Comparison of ENCODE assay signal across 21 mouse cellular contexts in the genomic region with DNA sequence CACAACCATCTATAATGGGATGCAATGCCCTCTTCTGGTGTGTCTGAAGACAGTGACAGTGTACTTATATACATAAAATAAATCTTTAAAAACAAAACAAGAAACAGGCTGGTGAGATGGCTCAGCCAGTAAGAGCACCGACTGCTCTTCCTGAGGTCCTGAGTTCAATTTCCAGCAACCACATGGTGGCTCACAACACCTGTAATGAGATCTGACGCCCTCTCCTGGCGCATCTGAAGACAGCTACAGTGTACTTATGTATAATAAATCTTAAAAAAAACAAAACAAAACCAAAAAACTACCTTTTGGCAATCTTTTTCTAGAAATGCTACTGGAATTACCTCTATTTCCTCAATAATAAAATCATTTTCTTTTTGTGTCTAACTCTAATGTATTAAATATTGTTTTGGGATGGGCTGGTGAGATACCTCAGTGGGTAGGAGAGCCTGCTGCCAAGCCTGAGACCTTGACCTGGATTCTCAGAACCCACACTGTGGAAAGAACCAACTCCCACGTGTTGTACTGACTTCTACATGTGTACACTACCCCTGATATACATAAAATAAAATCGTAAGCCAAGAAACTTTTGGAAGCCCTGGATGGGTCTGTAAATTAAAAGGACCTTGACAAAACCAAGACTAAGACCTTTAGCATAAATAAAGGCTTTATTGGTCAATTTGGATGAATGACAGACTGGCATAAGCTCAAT. TPM values are rescaled to one million over a fixed set of nuclear protein-coding genes. Genes with fewer than 3 reads are reported as not detected.
DNase-seq lines count a peak whose midpoint lies in the region; ATAC-seq and TF ChIP-seq lines count a peak whose summit lies in the region.
"Had no signal": no experiment of that assay in that cellular context is flagged by ENCODE, and none has a peak within 500 bp of the region (broad histone marks: within the 10 kb centered on the region; RNA-seq: fewer than 3 reads in every experiment).

No protein-coding gene starts in this region.

- 78% methylated on average over 5 of the region's 5 CpGs for WGBS in liver, embryonic 14.5 days (ENCODE audit: insufficient replicate concordance)

- DNase-seq in adrenal gland, adult 2 months: peak; percentile 50
- DNase-seq in adrenal gland, adult 18-20 months (ENCODE audit: low spot score in 2 of 2): no peak
- DNase-seq in liver, embryonic 14.5 days (ENCODE audit: low read depth in 3 of 3, low spot score in 3 of 3): no peak
- no peak for DNase-seq in liver
- peak; percentile 47 for DNase-seq in ES-CJ7 (ENCODE audit: low read depth, low spot score)
- DNase-seq in adrenal gland, postnatal 36 days: peak; percentile 47 to 51
- no peak for DNase-seq in retina, embryonic 14.5 days (ENCODE audit: low spot score)
- no peak for DNase-seq in spleen, postnatal 36 days (ENCODE audit: low spot score in 2 of 2)
- DNase-seq: cerebellum, adult 18-20 months; gastrocnemius, postnatal 10 days; kidney, postnatal 25 days; liver, postnatal 0 days; retina, postnatal 1 day; thymus, adult 18-20 months had no signal

- H3K4me2 ChIP-seq in liver, embryonic 14.5 days (ENCODE audit: low read depth): no peak overlapping the region
- H3K4me2 ChIP-seq: embryonic facial prominence, embryonic 13.5 days; heart, embryonic 11.5 days; hindbrain, embryonic 15.5 days; midbrain, embryonic 12.5 days had no signal

- TF ChIP-seq CTCF in liver, embryonic 14.5 days (IDR thresholded peaks at IDR 0.05; ENCODE audit: low read depth): 0 out of 2 replicates have a peak, but pooled peaks have one; percentile 18

- H3K4me1 ChIP-seq in liver, embryonic 14.5 days (replicated peaks; ENCODE audit: control insufficient read depth in 2 of 2, insufficient read depth in 2 of 2, low read length in 1 of 2): peaks cover 0 to 12% of the 10 kb centered on the region in 2 experiments; a peak in 2 of 4 replicates

- H3K4me3 ChIP-seq in liver, embryonic 14.5 days (ENCODE audit: insufficient read depth in 1 of 2, low read depth in 2 of 2, low read length in 2 of 2): no peak overlapping the region
- H3K4me3 ChIP-seq: embryonic facial prominence, embryonic 13.5 days; hindbrain, embryonic 15.5 days; midbrain, embryonic 12.5 days had no signal

- peaks cover 11% of the 10 kb centered on the region for H3K36me3 ChIP-seq in liver, embryonic 14.5 days (replicated peaks; ENCODE audit: control insufficient read depth, insufficient read depth, low read depth)

- no peak overlapping the region for H3K9ac ChIP-seq in liver, embryonic 14.5 days (replicated peaks)
- H3K9ac ChIP-seq: embryonic facial prominence, embryonic 13.5 days; hindbrain, embryonic 15.5 days; liver, postnatal 0 days; midbrain, embryonic 12.5 days had no signal

- no peaks in the 10 kb centered on the region for H3K27me3 ChIP-seq in liver, embryonic 14.5 days (ENCODE audit: control insufficient read depth, insufficient read depth, low read length)
- H3K27me3 ChIP-seq: embryonic facial prominence, embryonic 13.5 days; hindbrain, embryonic 15.5 days; midbrain, embryonic 12.5 days had no signal

- no peak overlapping the region for H3K27ac ChIP-seq in liver, embryonic 14.5 days
- H3K27ac ChIP-seq: embryonic facial prominence, embryonic 13.5 days; hindbrain, embryonic 15.5 days; macrophage; midbrain, embryonic 12.5 days had no signal

- no peak for TF ChIP-seq EP300 in liver, embryonic 14.5 days (IDR thresholded peaks at IDR 0.05; ENCODE audit: low read depth)

- no peak for ATAC-seq in liver, embryonic 14.5 days (ENCODE audit: insufficient read depth)
- ATAC-seq: activated CD4-positive, CD25-positive, alpha-beta regulatory T cell, adult 4 months; intestine, postnatal 0 days; liver, postnatal 0 days had no signal

- H3K9me3 ChIP-seq in liver, embryonic 14.5 days (ENCODE audit: control insufficient read depth, low read length): no peaks in the 10 kb centered on the region
- H3K9me3 ChIP-seq: embryonic facial prominence, embryonic 13.5 days; hindbrain, embryonic 15.5 days; midbrain, embryonic 12.5 days had no signal

RNA-seq across cellular contexts. Expression of a gene that starts 3.6 kb away (rescaled TPM):
- total RNA-seq in adrenal gland, adult 2 months (2021): 100 to 1,000 TPM; 160 to 164 TPM
- 42.8 and 63.1 TPM in 2 replicates for polyA plus RNA-seq in adrenal gland, adult 2 months (2012; rRNA removed)
- 100 to 1,000 TPM; 150 to 153 TPM for total RNA-seq in adrenal gland, adult 18-20 months (2021)
- polyA plus RNA-seq in liver, embryonic 14.5 days (2012; rRNA removed): 44.4 and 59.9 TPM in 2 replicates
- polyA plus RNA-seq in liver, embryonic 14.5 days (2014; fragmentation: Nextera tagmentation; extraction: Ambion mirVana): 107 and 108 TPM in 2 replicates
- 100 to 1,000 TPM; 159 to 161 TPM for total RNA-seq in adrenal gland, postnatal 36 days (2021)

RNA-seq across cellular contexts. Expression of a gene that starts 31.7 kb away (rescaled TPM):
- total RNA-seq in adrenal gland, adult 2 months (2021): 10 to 100 TPM; 31.9 to 40.1 TPM
- polyA plus RNA-seq in adrenal gland, adult 2 months (2012; rRNA removed): 32.5 and 51.2 TPM in 2 replicates
- 10 to 100 TPM; 26.5 to 39.9 TPM for total RNA-seq in adrenal gland, adult 18-20 months (2021)
- 2.9 and 3.4 TPM in 2 replicates for polyA plus RNA-seq in liver, embryonic 14.5 days (2012; rRNA removed)
- 1.8 TPM in 2 replicates for polyA plus RNA-seq in liver, embryonic 14.5 days (2014; fragmentation: Nextera tagmentation; extraction: Ambion mirVana)
- total RNA-seq in adrenal gland, postnatal 36 days (2021): 10 to 100 TPM; 31.3 to 49.4 TPM

RNA-seq across cellular contexts. Expression of a gene that starts 56.5 kb away (rescaled TPM):
- 100 to 1,000 TPM in 1 of 2 experiments, 10 to 100 TPM in 1; 80.8 to 100 TPM for total RNA-seq in adrenal gland, adult 2 months (2021)
- 13.8 and 14.8 TPM in 2 replicates for polyA plus RNA-seq in adrenal gland, adult 2 months (2012; rRNA removed)
- 10 to 100 TPM; 88.2 to 89.0 TPM for total RNA-seq in adrenal gland, adult 18-20 months (2021)
- 15.6 and 19.1 TPM in 2 replicates for polyA plus RNA-seq in liver, embryonic 14.5 days (2012; rRNA removed)
- 83.8 and 89.6 TPM in 2 replicates for polyA plus RNA-seq in liver, embryonic 14.5 days (2014; fragmentation: Nextera tagmentation; extraction: Ambion mirVana)
- total RNA-seq in adrenal gland, postnatal 36 days (2021): 10 to 100 TPM; 81.6 to 85.9 TPM

RNA-seq across cellular contexts. Expression of a gene that starts 57.5 kb away (rescaled TPM):
- 100 to 1,000 TPM; 148 to 181 TPM for total RNA-seq in adrenal gland, adult 2 months (2021)
- polyA plus RNA-seq in adrenal gland, adult 2 months (2012; rRNA removed): 96.4 and 103 TPM in 2 replicates
- total RNA-seq in adrenal gland, adult 18-20 months (2021): 100 to 1,000 TPM; 142 to 156 TPM
- polyA plus RNA-seq in liver, embryonic 14.5 days (2012; rRNA removed): 48.9 and 52.4 TPM in 2 replicates
- polyA plus RNA-seq in liver, embryonic 14.5 days (2014; fragmentation: Nextera tagmentation; extraction: Ambion mirVana): 70.4 and 72.1 TPM in 2 replicates
- total RNA-seq in adrenal gland, postnatal 36 days (2021): 100 to 1,000 TPM; 146 to 159 TPM

Comparison
In these comparisons a context has a peak if more than half of its experiments do, and no peak if none do; other contexts are left out.
1. DNase-seq: peak in adrenal gland, adult 2 months (single experiment), ES-CJ7 (single experiment) and adrenal gland, postnatal 36 days (2 of 2); none in adrenal gland, adult 18-20 months (0 of 2), liver, embryonic 14.5 days (0 of 3), liver (single experiment), retina, embryonic 14.5 days (single experiment) and spleen, postnatal 36 days (0 of 2).